Mouse (Mus musculus) gonadal fat pad, adult 2 months (tissue): ENCODE measurements around the gene Cisd3. TPM values are rescaled to one million over a fixed set of nuclear protein-coding genes. Genes with fewer than 3 reads are reported as not detected.

Experiments used
- polyA plus RNA-seq: library from polyadenylated mRNA; depleted of rRNA; stranded (reverse); fragments of >200 nt; gene quantifications from 2 replicates; pipeline ENCODE4 v1.2.3, GENCODE M21; 2012; rRNA removed

Gene Cisd3
- polyA plus RNA-seq, 1 experiment = 83.1 TPM

Other genes starting within 250 kb of the Cisd3 start
- gene 4933428G20Rik, start 185.5 kb upstream of the Cisd3 start, polyA plus RNA-seq = 0.07 and 0.24 TPM in 2 replicates
- gene Srcin1, start 109.6 kb upstream of the Cisd3 start, polyA plus RNA-seq = 0.77 and 1.2 TPM in 2 replicates
- 0.51 and 0.62 TPM in 2 replicates for gene Epop, start 56.1 kb upstream of the Cisd3 start, polyA plus RNA-seq
- 24.5 and 28.8 TPM in 2 replicates for gene Mllt6, start 22.4 kb upstream of the Cisd3 start, polyA plus RNA-seq
- 33.7 and 43.8 TPM in 2 replicates for gene Pcgf2, start 14.7 kb downstream of the Cisd3 start, polyA plus RNA-seq
- gene Psmb3, start 17.6 kb downstream of the Cisd3 start, polyA plus RNA-seq = 327 and 453 TPM in 2 replicates
- gene Pip4k2b, start 58.9 kb downstream of the Cisd3 start, polyA plus RNA-seq = 16.5 and 17.9 TPM in 2 replicates
- 8.3 and 8.7 TPM in 2 replicates for gene Cwc25, start 80.7 kb downstream of the Cisd3 start, polyA plus RNA-seq
- 0.70 TPM in 1 of 2 replicates, not detected in the other for gene 1700001P01Rik, start 90.1 kb downstream of the Cisd3 start, polyA plus RNA-seq
- gene Rpl23, start 96.6 kb downstream of the Cisd3 start, polyA plus RNA-seq = 161 and 167 TPM in 2 replicates
- 106 and 107 TPM in 2 replicates for gene Lasp1, start 113.2 kb downstream of the Cisd3 start, polyA plus RNA-seq
- gene B230217C12Rik, start 155.0 kb downstream of the Cisd3 start, polyA plus RNA-seq = 1.3 and 2.1 TPM in 2 replicates
- gene Fbxo47, start 198.3 kb downstream of the Cisd3 start, polyA plus RNA-seq = 0.39 and 1.2 TPM in 2 replicates